Mouse (Mus musculus) cerebellum, postnatal 10 days (tissue): ENCODE results near the gene Ncoa7.
A peak's percentile ranks its signal among the peaks of the same experiment; 100 is the strongest.

ENCODE experiments used
- DNase-seq, 2 experiments: peaks; one replicate each; pipeline ENCODE4 v3.0.0; 2021; ENCODE audit warnings: mixed read lengths in 2 of 2

Gene Ncoa7

DNA sequence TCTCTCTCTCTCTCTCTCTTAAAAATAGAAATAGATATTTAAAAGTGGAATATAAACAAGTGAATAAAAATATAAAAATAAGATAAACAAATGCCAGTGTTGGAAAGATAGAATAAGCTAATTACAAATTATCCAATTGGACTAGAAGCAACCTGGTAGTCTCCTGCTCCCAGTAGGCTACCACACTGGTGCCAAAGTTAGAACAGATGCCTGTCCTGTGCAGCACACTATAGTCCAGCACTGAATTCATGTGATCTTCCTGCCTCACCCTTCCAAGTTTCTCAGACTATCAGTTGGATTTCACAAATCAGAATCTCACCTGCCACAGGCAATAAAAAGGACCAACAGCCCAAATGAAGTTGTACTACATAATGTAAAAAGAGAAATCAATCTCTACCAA is 59.9 kb downstream of the Ncoa7 start:
- peak; percentile 40 to 63 for DNase-seq

DNA sequence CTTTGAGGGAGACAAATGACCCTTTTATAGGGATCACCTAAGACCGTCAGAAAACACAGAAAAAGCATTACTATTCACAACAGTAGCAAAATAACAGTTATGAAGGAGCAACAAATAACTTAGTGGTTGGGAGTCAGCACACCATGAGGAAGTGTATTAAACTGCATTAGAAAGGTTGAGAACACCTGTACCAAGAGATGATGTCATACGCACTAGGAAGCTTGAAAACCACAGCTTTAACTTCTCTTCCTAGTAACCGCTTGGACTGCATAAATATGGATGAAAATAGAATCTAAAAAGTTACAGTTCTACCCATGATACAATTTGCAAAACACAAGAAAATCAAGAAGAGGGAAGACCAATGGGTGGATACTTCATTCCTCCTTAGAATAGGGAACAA is 64.7 kb downstream of the Ncoa7 start:
- DNase-seq: no peak

DNA sequence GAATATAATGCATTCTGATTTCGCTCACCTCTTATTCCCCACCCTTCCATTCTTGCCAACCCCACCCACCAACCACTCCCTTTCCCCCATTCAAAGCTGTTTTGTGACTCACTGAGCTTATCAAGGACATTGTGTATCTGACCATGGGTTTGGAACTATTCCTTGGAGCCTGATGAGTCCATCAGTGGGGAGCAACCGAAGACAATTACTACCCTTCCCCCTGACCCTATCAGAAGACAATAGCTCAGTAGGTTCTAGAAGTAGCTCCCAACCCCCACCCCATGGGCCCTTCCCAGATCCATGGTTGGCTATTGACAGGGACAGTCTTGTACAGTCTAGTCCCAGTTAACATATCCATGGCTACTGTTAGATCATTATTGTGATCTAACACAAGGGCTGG is 65.8 kb downstream of the Ncoa7 start:
- DNase-seq: no peak

DNA sequence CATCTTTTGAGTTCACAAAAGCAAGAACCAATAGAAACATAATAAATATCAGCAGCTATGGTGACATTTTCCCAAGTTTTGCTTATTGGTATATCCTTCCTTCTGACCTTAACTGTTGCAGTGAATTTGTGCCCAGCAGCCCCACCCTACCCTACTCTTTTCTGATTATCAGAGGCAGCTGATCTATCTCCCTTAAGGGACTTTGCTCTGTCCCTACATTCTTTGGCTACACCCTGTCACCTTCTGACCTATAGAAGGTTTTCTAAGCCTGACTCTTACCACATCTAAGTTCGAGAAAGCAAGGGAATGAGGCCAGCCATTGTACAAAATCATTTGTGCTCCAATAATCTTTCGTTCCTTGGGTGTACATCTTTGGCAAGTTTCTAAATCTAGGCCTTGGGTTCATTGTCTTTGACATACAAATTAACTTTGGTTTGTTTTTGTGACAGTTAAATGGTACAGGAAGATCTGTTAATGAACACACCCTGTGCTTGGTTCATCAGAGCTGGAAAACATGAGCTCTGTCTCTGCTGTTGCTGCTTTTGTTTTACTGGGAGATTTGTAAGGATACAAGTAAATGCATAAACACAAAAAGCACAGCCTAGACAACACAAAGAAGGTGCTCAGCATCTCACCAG is 69.9 kb downstream of the Ncoa7 start:
- DNase-seq: no peak

DNA sequence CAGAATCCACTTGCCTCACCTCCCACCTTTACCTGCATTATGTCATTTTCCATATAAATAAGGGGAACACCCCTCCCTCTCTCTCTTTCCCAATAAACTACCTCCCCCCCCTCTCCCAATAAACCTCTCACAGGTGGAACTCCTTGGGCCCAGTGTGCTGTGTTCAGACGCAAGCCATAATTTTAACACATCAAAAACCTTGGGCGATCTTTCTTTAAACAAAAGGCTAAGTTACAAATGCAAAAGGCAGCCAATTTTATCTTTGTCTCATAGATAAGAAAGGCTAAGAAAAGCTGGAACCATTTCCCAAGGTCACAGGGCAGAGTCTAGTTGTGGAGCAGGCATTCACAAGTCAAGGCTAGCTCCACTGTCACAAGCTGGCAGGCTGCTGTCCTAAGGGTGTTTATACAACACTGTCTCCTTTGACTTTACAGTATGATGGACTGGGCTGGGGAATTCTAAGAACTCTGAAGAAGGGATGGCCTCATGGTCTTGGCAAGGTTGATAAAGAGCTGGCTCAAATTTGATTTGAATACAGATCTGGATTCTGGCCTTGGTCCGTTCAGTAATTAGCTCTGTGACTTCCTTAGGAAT is 71.7 kb downstream of the Ncoa7 start:
- DNase-seq: peak in 1 of 2 experiments; percentile 5

DNA sequence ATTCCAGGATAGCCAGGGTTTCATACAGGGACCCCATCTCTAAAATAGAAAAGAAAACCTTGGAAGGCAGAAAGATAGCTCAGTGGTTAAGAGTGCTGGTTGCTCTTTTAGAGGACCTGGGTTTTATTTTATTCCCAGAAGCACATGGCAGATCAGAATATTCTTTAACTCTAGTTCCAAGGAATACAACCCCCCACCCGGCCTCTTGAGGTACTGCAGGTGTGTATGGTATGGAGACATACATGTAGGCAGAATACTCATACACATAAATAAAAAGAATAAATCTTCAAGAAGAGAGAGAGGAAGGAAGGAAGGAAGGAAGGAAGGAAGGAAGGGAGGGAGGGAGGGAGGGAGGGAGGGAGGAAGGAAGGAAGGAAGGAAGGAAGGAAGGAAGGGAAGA is 72.3 kb downstream of the Ncoa7 start:
- DNase-seq: no peak

DNA sequence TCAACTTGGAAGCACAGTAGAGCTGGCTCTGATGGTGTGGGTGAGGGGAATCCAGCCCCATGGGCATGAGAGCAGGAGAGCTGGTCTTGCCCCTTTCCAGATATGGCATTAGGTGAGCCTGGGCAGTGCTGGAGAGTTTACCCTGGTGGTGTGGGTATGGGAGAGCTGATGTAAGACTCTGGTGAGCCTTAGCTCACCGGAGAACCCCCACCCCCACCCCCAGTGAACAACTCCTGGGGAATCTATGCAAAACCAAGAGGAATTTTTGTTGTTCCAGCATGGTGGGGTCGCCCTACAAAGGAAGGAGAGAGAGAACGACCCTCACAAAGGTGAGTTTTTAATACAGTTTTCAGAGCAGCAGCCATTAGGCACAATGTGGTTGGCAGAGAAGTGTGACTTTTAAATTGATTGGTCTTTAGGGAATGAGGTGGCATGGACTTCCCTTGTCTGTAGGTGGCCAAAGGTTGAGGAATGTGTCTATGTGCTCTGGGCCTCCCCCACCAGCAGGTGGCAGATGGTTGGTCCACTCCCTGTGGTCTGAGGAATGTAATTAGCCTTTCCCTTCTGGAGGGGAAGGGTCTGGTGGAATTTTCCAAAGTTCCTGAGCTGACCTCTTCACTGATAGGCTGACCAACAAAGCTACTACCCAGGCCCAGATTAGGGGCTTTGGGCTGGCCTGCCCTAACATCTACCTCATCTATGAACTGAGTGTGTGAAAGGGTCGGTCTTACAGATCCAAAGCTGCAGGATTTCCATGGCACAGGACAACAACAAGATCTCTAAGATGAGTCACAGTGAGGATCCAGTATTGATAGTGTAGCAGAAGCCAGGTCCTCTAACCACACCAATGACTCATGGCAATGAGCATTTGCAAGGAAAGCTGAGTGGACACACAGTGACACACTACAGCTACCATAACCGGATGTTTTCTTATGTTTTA is 73.7 kb downstream of the Ncoa7 start:
- DNase-seq: peak in 1 of 2 experiments; percentile 5

DNA sequence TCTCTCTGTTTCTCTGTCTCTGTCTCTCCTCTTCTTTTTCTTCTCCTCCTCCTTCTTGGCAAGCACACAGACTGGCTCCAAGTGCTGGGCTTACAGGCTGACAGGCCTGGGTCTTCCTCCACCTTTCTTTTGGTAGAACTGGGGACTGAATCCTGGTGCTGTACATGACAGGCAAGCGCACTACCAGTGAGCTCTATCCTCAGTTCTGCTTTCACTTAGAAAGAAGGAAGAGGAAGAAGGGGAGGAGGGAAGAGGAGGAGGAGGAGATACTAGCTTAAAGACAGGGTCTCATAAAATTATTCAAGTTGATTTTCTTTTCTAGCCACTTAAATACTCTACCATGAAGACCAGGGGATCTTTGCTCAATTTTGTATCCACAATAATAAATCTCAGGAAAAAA is 80.1 kb downstream of the Ncoa7 start:
- DNase-seq: no peak

DNA sequence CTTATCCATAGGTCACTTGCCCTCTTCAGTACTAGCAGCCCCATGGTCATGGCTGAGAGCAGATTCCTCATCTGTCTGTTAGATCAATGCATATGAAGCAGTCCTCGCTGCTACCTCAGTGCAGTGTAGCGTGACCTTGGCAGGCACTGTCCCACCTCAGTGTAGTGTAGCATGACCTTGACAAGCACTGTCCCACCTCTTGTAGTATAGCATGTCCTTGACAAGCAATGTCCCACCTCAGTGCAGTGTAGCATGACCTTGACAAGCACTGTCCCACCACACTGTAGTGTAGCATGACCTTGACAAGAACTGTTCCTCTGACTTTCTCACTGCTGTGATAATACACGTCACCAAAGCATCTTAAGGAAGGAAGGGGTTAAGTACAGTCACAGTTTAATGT is 82.6 kb downstream of the Ncoa7 start:
- DNase-seq: no peak

DNA sequence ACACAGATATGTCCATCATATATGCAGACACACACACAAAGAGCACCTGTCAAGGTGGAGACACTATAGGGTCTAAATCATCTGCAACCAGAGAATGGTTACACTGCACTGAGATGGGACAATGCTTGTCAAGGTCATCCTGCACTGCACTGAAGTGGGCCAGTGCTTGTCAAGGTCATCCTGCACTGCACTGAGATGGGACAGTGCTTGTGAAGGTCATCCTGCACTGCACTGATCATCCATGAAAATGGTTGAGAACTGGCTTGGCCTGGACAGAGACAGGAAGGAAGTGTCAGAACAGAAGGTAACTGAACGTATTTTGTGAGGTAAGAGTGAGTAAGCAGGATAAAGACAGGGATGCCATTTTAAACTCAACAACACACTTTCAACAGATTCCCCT is 83.2 kb downstream of the Ncoa7 start:
- no peak for DNase-seq

DNA sequence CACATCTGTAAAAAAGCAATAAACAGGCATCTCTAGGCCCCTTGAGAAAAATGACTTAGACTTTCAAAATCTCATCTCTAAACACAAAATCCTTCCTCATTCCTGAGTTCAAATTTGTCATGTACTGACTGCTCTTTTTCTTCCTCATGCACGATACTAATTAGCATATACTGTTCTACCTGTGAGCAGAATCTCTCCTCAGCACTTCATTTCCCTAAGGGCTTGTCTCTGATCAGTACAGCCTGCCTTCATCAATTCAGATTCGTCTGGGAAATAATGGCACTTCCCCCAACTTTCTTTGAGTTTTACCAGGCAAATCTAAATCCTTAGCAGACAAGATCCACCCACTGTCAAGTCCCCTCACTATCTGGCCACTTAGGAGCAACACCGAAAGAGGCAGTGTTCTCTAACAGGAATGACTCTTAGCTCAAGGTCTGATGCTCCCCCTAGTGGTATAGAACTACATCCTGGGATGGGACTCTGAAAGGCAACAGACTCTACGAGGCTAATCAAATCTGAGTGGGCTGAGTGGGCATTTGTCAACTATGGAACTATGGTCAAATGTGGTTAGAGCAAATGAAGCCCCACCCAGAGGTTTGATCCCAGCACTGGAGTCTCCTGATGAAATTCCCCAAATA is 84.3 kb downstream of the Ncoa7 start:
- DNase-seq: peak; percentile 59 to 75

DNA sequence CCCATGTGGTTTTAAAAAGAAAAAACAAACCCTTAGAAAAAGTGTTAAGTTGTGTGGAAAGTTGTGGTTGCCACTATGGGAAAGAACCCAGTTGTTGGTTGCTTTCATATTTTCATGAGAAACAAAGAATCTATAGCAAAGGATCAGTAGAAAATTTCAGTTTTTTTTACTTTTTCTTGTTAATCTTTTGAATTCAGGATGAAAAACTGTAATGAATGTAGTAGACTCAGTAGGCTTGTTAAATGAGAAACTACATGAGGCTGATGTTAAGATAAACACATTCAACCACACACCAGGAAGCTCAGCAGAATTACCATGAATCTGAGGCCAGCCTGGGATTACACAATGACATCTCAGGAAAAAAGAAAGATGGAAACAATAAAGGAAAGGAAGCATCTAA is 87.0 kb downstream of the Ncoa7 start:
- DNase-seq: no peak

DNA sequence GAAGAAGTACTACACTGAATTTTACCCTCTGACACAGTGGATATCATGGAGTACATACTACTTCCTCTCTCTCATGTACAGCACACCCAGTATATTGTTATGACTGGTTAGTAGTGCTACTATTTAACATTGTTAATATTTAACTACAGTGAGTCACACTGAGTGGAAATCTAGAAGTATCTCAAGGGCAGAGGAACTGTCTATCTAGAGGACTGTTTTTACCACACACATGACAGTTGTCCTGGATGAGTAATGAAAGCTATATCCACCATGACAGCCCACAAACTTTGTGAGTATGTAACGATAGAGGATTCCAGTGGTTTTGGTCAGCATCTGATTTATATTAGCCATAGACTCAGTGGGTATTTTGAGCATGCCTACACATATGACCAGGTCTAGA is 90.6 kb downstream of the Ncoa7 start:
- no peak for DNase-seq

DNA sequence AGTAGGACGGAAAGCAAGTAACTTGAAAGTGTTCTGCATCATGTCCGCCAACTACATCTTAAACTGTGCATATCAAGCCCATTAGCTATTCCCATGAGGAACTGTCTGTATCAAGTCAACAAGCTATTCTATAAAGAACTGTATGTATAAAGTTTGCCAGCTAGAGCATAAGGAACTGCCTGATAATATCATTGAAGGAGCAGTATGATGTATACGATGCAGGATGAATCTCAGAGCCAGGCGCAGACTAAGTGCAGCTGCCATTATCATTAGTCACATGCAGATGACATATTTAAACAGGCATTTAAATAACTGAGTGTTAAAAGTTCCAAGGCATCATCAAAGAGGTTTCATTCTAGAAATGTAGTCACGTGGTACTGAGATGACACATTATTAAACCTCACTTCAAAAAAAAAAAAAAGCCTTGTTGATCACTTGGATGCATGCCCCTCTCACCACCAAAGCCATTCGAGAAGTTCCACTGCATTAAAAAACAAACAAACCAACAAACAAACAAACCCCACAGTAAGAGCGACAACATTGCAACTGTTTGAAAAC is 93.2 kb downstream of the Ncoa7 start:
- DNase-seq: no peak

DNA sequence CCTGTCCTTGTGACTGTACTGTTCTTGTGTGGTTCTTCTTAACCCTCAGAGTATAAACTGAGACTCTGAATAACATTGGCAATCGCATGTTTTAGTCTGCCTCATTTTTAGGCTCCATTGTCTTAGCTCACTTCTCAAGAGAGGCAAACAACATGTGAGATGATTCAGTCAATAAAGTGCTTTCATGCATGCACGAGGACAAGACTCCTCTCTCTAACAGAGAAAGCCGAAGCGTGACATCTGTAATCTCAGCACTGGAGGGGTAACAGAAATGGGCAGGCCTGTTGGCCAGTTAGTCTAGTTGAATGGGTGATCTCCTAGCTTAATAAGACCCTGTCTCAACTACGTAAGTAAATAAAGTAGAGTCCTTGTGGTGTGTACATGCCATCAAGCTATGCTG is 95.1 kb downstream of the Ncoa7 start:
- no peak for DNase-seq

DNA sequence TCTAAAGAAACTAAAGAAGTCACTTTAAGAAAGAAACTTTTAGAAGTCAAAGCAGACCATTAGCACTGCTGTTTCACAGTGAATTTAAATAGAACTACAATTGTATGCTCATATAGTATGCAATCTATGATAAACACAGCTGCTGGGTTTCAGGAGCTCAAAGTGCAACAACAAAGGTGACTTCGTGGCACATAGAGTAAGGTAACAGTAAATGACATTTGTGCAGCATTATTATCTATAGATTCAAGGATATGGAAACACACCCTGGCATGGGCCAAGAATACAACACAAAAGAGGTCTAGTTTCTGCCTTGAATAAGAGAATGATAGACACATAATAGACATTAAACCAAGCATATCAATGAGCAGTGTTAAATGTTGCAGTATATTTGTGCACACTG is 100.5 kb downstream of the Ncoa7 start:
- no peak for DNase-seq

DNA sequence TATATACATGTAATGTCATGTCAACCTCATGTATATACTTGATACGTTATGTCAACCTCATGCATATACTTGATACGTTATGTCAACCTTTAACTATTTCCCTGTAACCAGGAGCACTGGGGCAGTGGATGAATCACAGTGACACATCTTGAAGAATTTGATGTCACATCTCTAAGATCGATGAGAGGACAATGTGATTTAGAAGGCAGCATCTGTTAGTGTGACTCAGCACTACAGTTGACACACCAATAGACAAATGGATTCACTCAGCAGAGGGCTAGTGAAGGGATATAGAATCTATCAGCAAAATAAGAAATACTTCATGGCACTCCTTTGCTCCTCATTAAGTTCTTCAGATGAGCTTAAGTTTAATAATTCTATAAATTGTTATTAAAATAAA is 116.3 kb downstream of the Ncoa7 start:
- no peak for DNase-seq

DNA sequence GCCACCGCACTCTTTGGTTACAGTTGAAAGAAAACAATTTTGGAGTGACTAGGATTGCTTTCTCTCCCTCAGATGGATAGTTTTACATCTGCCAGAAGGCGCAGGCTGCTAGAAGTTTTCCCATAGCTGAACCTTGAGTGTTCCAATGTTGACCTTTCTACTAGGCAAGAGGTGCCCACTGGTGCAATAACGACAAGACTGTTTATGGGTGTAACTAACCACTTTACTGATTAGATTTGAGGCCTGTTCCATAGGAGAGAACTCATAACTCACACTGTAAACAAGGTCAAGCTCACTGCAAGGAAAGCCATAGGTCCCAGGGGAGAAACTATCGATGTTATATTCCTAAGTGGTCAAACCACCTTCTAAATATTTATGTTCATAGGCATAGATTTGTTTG is 119.7 kb downstream of the Ncoa7 start:
- no peak for DNase-seq

DNA sequence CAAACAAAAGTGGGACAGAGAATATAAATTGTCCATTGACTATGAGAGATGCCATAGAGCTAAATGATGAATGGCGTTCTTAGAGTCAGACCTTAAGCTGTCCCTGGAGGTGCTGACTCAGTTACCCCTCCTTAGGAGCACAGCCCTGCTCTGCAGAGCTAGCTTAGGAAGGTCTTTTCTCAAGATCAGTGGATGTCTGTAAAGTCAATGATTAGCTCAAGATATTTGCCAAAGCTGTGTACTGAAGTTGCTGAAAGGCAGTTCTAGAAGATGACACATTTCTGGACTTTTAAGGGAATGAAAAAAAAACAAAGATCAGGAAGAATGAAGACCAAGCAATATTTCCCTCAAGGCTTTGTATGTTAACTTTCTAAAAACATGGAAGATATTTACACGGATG is 123.4 kb downstream of the Ncoa7 start:
- no peak for DNase-seq

DNA sequence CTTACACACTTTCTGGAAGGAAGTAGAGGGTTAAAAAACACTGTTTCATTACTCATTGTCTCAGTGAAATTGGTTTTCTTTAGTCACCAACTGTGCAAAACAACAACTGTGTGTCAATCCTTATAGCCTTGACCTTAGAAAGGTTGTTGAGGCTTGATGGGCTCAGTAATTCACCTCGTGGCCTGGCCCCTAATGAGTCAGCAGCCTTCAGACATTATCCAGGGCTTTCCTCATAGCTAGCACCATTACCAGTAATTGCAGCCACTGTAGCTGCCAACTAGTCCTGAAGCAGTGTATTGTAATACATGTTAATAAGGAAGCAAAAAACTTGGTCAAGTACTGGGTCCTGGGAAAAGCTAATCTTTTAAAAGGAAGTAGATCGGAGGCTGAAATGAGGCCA is 125.1 kb downstream of the Ncoa7 start:
- DNase-seq: no peak

DNA sequence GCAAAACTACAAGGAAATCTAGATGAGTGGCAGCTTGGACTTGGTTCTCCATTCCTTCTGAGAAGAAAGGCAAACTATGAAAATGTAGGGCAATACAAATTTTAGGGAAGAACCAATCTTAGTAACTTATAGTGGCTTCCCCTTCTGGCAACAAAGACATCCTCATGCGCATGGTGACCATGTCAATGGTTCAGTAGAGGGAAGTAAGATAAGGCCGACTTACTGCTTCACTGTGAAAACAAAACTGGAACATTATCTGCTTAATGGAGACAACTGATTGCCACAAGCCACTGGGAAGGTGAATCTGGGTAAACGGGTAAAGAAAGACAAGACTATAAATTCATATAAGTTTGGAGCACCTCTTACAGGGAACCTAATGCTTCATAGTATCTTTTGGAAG is 128.3 kb downstream of the Ncoa7 start:
- no peak for DNase-seq

DNA sequence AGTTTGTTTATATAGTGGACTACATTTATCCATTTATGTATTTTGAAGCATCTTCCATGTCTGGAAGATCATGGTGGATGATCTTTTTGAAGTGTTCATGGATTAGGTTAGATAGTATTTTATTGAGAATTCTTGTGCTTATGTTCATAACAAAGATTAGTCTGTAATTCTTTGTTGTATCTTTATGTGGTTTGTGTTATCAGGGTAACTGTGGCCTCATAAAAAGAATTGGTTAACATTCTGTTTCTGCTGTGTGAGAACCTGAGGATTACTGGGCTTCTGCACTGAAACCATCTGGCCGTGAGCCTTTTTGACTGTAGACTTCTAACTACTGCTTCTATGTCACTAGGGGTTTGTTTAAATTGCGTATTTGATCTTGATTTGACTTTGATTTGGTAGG is 136.5 kb downstream of the Ncoa7 start:
- no peak for DNase-seq
